Mouse (Mus musculus) embryo, embryonic 10 days (tissue): ENCODE measurements around the gene Gclm.
A peak's percentile ranks its signal among the peaks of the same experiment; 100 is the strongest.
"Not testable (repeated sequence)": the region's sequence is repeated elsewhere in the genome, so short reads cannot be mapped to it uniquely, and the experiment has no call there.

Experiments used
- DNase-seq: peaks from one replicate; pipeline ENCODE4 v3.0.0-alpha.2; 2015; ENCODE audit warnings: low spot score

Gclm gene

GRCm38 (mm10) chr3:122245215-122245877, at the start of gene Gclm:
Gene Gclm (plus strand): TSS chr3:122245557.
- peak; percentile 96 for DNase-seq

- DNase-seq, result no peak
Measured at GRCm38 (mm10) chr3:122196621-122197298, 48.6 kb upstream of the Gclm start.

- no peak for DNase-seq
Measured at GRCm38 (mm10) chr3:122198532-122198931, 46.8 kb upstream of the Gclm start.

- DNase-seq, result no peak
Measured at GRCm38 (mm10) chr3:122198966-122199381, 46.4 kb upstream of the Gclm start.

GRCm38 (mm10) chr3:122199600-122199999, 45.8 kb upstream of the Gclm start:
- DNase-seq, result no peak

- DNase-seq, result no peak
Measured at GRCm38 (mm10) chr3:122200017-122200416, 45.3 kb upstream of the Gclm start.

- no peak for DNase-seq
Measured at GRCm38 (mm10) chr3:122200447-122200846, 44.9 kb upstream of the Gclm start.

- DNase-seq, result peak; percentile 22
Measured at GRCm38 (mm10) chr3:122202307-122202732, 43.0 kb upstream of the Gclm start.

- no peak for DNase-seq
Measured at GRCm38 (mm10) chr3:122203675-122204329, 41.6 kb upstream of the Gclm start.

- DNase-seq, result no peak
Measured at GRCm38 (mm10) chr3:122205753-122206152, 39.6 kb upstream of the Gclm start.

- no peak for DNase-seq
Measured at GRCm38 (mm10) chr3:122206279-122207070, 38.9 kb upstream of the Gclm start.

- no peak for DNase-seq
Measured at GRCm38 (mm10) chr3:122207766-122208165, 37.6 kb upstream of the Gclm start.

GRCm38 (mm10) chr3:122208296-122209225, 36.8 kb upstream of the Gclm start:
- no peak for DNase-seq

GRCm38 (mm10) chr3:122209511-122209910, 35.8 kb upstream of the Gclm start:
- no peak for DNase-seq

- DNase-seq, result peak; percentile 39
Measured at GRCm38 (mm10) chr3:122210434-122210833, 34.9 kb upstream of the Gclm start.

GRCm38 (mm10) chr3:122210846-122211245, 34.5 kb upstream of the Gclm start:
- DNase-seq, result no peak

GRCm38 (mm10) chr3:122211446-122212125, 33.8 kb upstream of the Gclm start:
- DNase-seq, result peak; percentile 16

GRCm38 (mm10) chr3:122221240-122222036, 23.9 kb upstream of the Gclm start:
- DNase-seq, result no peak

GRCm38 (mm10) chr3:122226972-122227371, 18.4 kb upstream of the Gclm start:
- not testable (repeated sequence) for DNase-seq

- no peak for DNase-seq
Measured at GRCm38 (mm10) chr3:122235772-122236171, 9.6 kb upstream of the Gclm start.
